In genomic region chr13:77900843-77901242, GRCm38 (mm10) we compare ENCODE assay signal across 17 mouse cellular contexts.
DNase-seq lines count a peak whose midpoint lies in the region; ATAC-seq and TF ChIP-seq lines count a peak whose summit lies in the region.
"Had no signal": no experiment of that assay in that cellular context is flagged by ENCODE, and none has a peak within 500 bp of the region (broad histone marks: within the 10 kb centered on the region; RNA-seq: fewer than 3 reads in every experiment).

No protein-coding gene starts in this region.

- no peak overlapping the region for H3K4me2 ChIP-seq in hindbrain, postnatal 0 days (ENCODE audit: low read depth, low read length)
- no peak overlapping the region for H3K4me2 ChIP-seq in midbrain, embryonic 16.5 days (ENCODE audit: low read length)
- H3K4me2 ChIP-seq: embryonic facial prominence, embryonic 12.5 days; lung, embryonic 15.5 days; neural tube, embryonic 15.5 days; stomach, embryonic 15.5 days had no signal

- TF ChIP-seq CTCF in hindbrain, postnatal 0 days (IDR thresholded peaks at IDR 0.05; ENCODE audit: low read depth) = no peak

- H3K9ac ChIP-seq in hindbrain, postnatal 0 days (replicated peaks; ENCODE audit: low read length) = no peak overlapping the region
- no peak overlapping the region for H3K9ac ChIP-seq in midbrain, embryonic 16.5 days (ENCODE audit: low read depth, low read length)
- H3K9ac ChIP-seq: embryonic facial prominence, embryonic 12.5 days; lung, embryonic 15.5 days; neural tube, embryonic 15.5 days; stomach, embryonic 15.5 days had no signal

- no peak for ATAC-seq in hindbrain, postnatal 0 days
- no peak for ATAC-seq in midbrain, embryonic 16.5 days

- peak overlapping the region; percentile 69 for H3K27ac ChIP-seq in hindbrain, embryonic 10.5 days
- H3K27ac ChIP-seq in hindbrain, postnatal 0 days = no peak overlapping the region
- peak overlapping the region; percentile 58; the same call in 1 of the 2 replicates for H3K27ac ChIP-seq in midbrain, embryonic 10.5 days (replicated peaks)
- no peak overlapping the region for H3K27ac ChIP-seq in midbrain, embryonic 16.5 days (ENCODE audit: low read length)
- H3K27ac ChIP-seq: embryonic facial prominence, embryonic 12.5 days; lung, embryonic 15.5 days; neural tube, embryonic 15.5 days; stomach, embryonic 15.5 days had no signal

- H3K27me3 ChIP-seq in hindbrain, embryonic 10.5 days (ENCODE audit: insufficient read depth, poor library complexity, severe bottlenecking) = peaks cover 4% of the 10 kb centered on the region
- H3K27me3 ChIP-seq in hindbrain, postnatal 0 days (ENCODE audit: insufficient read depth, low read length) = no peaks in the 10 kb centered on the region
- peaks cover 29% of the 10 kb centered on the region for H3K27me3 ChIP-seq in midbrain, embryonic 10.5 days (ENCODE audit: low read depth, poor library complexity, severe bottlenecking)
- H3K27me3 ChIP-seq in midbrain, embryonic 16.5 days (ENCODE audit: control insufficient read depth, insufficient read depth, low read depth, low read length) = no peaks in the 10 kb centered on the region
- H3K27me3 ChIP-seq in splenic B cell, adult 2 months (ENCODE audit: control insufficient read depth, insufficient read depth, low read length, poor library complexity, severe bottlenecking) = no peaks in the 10 kb centered on the region
- H3K27me3 ChIP-seq: embryonic facial prominence, embryonic 12.5 days; lung, embryonic 15.5 days; neural tube, embryonic 15.5 days; stomach, embryonic 15.5 days had no signal

- peaks cover 60% of the 10 kb centered on the region for H3K4me1 ChIP-seq in hindbrain, embryonic 10.5 days (replicated peaks)
- H3K4me1 ChIP-seq in hindbrain, postnatal 0 days (ENCODE audit: insufficient read depth, low read length) = no peaks in the 10 kb centered on the region
- peaks cover 51% of the 10 kb centered on the region for H3K4me1 ChIP-seq in midbrain, embryonic 10.5 days
- no peaks in the 10 kb centered on the region for H3K4me1 ChIP-seq in midbrain, embryonic 16.5 days (ENCODE audit: control insufficient read depth, insufficient read depth, low read length)
- H3K4me1 ChIP-seq: lung, embryonic 15.5 days; neural tube, embryonic 15.5 days; stomach, embryonic 15.5 days had no signal

- H3K36me3 ChIP-seq in hindbrain, embryonic 10.5 days = no peaks in the 10 kb centered on the region
- no peaks in the 10 kb centered on the region for H3K36me3 ChIP-seq in hindbrain, postnatal 0 days (ENCODE audit: insufficient read depth, low read length)
- H3K36me3 ChIP-seq in midbrain, embryonic 10.5 days = no peaks in the 10 kb centered on the region
- no peaks in the 10 kb centered on the region for H3K36me3 ChIP-seq in midbrain, embryonic 16.5 days (ENCODE audit: control insufficient read depth, insufficient read depth, low read length)
- H3K36me3 ChIP-seq in splenic B cell, adult 2 months (ENCODE audit: control insufficient read depth, insufficient read depth, low read length, poor library complexity, severe bottlenecking) = peaks cover 3% of the 10 kb centered on the region; the same call in 1 of the 2 replicates
- H3K36me3 ChIP-seq: embryonic facial prominence, embryonic 12.5 days; lung, embryonic 15.5 days; neural tube, embryonic 15.5 days; stomach, embryonic 15.5 days had no signal

- H3K4me3 ChIP-seq in hindbrain, embryonic 10.5 days = no peak overlapping the region
- H3K4me3 ChIP-seq in hindbrain, postnatal 0 days (ENCODE audit: low read length) = no peak overlapping the region
- no peak overlapping the region for H3K4me3 ChIP-seq in midbrain, embryonic 10.5 days
- no peak overlapping the region for H3K4me3 ChIP-seq in midbrain, embryonic 16.5 days (ENCODE audit: low read depth, low read length)
- H3K4me3 ChIP-seq: embryonic facial prominence, embryonic 12.5 days; lung, embryonic 15.5 days; neural tube, embryonic 15.5 days; stomach, embryonic 15.5 days had no signal

- intact Hi-C loops in heart, postnatal 14 days (cut with DNase I) = no loop called here

- H3K9me3 ChIP-seq in hindbrain, embryonic 10.5 days = no peaks in the 10 kb centered on the region
- no peaks in the 10 kb centered on the region for H3K9me3 ChIP-seq in hindbrain, postnatal 0 days (ENCODE audit: low read length)
- H3K9me3 ChIP-seq in midbrain, embryonic 10.5 days (replicated peaks) = no peaks in the 10 kb centered on the region
- H3K9me3 ChIP-seq in midbrain, embryonic 16.5 days (replicated peaks; ENCODE audit: control insufficient read depth, low read length, poor library complexity, severe bottlenecking) = no peaks in the 10 kb centered on the region
- H3K9me3 ChIP-seq: embryonic facial prominence, embryonic 12.5 days; lung, embryonic 15.5 days; neural tube, embryonic 15.5 days; stomach, embryonic 15.5 days had no signal

- peak; percentile 34 for DNase-seq in hindbrain, embryonic 10.5 days (ENCODE audit: low spot score)
- DNase-seq in hindbrain, postnatal 0 days (ENCODE audit: low spot score) = no peak
- DNase-seq in midbrain, embryonic 10.5 days (ENCODE audit: low spot score) = no peak
- DNase-seq in embryo, embryonic 11 days = peak; percentile 41
- peak; percentile 6 for DNase-seq in splenic B cell, adult 2 months (ENCODE audit: low read depth, low spot score)
- DNase-seq in spleen, adult 12 weeks (ENCODE audit: low spot score) = no peak
- DNase-seq in heart, postnatal 14 days = no peak
- DNase-seq: adrenal gland, postnatal 14 days; cerebellum, adult 9-11 months; kidney, adult 8-10 months; liver; retina, postnatal 1 day had no signal

Comparison
In these comparisons a context has a peak if more than half of its experiments do, and no peak if none do; other contexts are left out.
1. DNase-seq: peak in hindbrain, embryonic 10.5 days (single experiment), embryo, embryonic 11 days (single experiment) and splenic B cell, adult 2 months (single experiment); none in hindbrain, postnatal 0 days (single experiment), midbrain, embryonic 10.5 days (single experiment), spleen, adult 12 weeks (single experiment) and heart, postnatal 14 days (0 of 2).
2. H3K27ac ChIP-seq: peak in hindbrain, embryonic 10.5 days (single experiment) and midbrain, embryonic 10.5 days (single experiment); none in hindbrain, postnatal 0 days (single experiment) and midbrain, embryonic 16.5 days (single experiment).